Mouse (Mus musculus): ENCODE measurements around the gene Fry. TPM values are rescaled to one million over a fixed set of nuclear protein-coding genes. Genes with fewer than 3 reads are reported as not detected.

Gene Fry
- polyA plus RNA-seq, 1 experiment, result 10.1 TPM

DNA sequence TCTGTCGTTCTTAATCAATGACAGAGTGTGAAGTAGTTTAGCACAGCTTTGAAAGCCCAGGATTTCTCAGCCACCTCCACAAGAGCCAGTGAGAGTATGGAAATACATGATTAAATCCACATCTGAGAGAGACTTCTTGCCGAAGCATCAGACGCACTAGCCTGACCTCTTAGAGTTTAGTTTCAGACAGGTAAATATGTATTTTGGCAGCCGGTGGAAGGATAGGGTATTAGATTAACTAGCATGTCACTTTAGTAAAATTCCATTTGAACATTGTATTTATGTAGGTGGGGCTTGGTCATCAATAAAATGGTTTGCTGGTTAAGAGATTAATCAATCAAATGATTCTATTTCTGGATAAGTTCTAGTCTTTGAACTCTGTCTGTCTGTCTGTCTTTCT, 152.0 kb downstream of the Fry start:
- Histone ChIP-seq H3K27ac (ENCODE audit: insufficient read depth, low read depth, low read length) (no peak overlapping the region), H3K4me3 (ENCODE audit: insufficient read depth, low read length) (no peak overlapping the region), H3K4me1 (ENCODE audit: control insufficient read depth, insufficient read depth, low read length) (no peaks in the 10 kb centered on the region)
- TF ChIP-seq CTCF (IDR thresholded peaks at IDR 0.05; ENCODE audit: low read depth, low read length) (no peak), POLR2A (IDR thresholded peaks at IDR 0.05; ENCODE audit: borderline replicate concordance, low read depth, low read length) (no peak)

DNA sequence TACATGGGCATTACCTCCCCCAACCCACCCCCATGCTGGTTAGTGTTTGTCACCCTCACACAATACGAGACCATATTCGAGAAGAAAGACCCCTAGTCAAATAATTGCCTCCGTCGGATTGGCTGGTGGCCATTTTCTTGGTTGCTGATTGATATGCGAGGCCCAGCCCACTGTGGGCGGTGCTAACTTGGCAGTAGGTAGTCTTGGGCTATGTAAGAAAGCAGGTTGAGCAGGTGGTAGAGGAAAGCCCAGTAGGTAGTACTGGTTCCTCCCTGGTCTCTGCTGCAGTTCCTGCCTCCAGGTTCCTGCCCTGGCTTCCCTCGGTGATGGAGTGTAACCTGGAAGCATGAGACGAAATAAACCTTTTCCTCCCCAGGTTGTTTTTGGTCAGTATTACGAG, 153.7 kb downstream of the Fry start:
- Histone ChIP-seq H3K4me3 (ENCODE audit: insufficient read depth, low read length) (no peak overlapping the region), H3K27ac (ENCODE audit: insufficient read depth, low read depth, low read length) (no peak overlapping the region), H3K4me1 (ENCODE audit: control insufficient read depth, insufficient read depth, low read length) (peaks cover 3% of the 10 kb centered on the region; the same call in 1 of the 2 replicates)
- TF ChIP-seq POLR2A (IDR thresholded peaks at IDR 0.05; ENCODE audit: borderline replicate concordance, low read depth, low read length) (no peak), CTCF (IDR thresholded peaks at IDR 0.05; ENCODE audit: low read depth, low read length) (no peak)

- TF ChIP-seq CTCF (IDR thresholded peaks at IDR 0.05; ENCODE audit: low read depth, low read length), result no peak
- no peak for TF ChIP-seq POLR2A (IDR thresholded peaks at IDR 0.05; ENCODE audit: borderline replicate concordance, low read depth, low read length)
- Histone ChIP-seq H3K4me3 (ENCODE audit: insufficient read depth, low read length) (no peak overlapping the region), H3K27ac (ENCODE audit: insufficient read depth, low read depth, low read length) (no peak overlapping the region), H3K4me1 (ENCODE audit: control insufficient read depth, insufficient read depth, low read length) (peaks cover 3% of the 10 kb centered on the region; the same call in 1 of the 2 replicates)
Measured at GRCm38 (mm10) chr5:150275314-150275713, 156.9 kb downstream of the Fry start.

- Histone ChIP-seq H3K4me1 (ENCODE audit: control insufficient read depth, insufficient read depth, low read length) (peaks cover 3% of the 10 kb centered on the region; the same call in 1 of the 2 replicates), H3K4me3 (ENCODE audit: insufficient read depth, low read length) (no peak overlapping the region), H3K27ac (ENCODE audit: insufficient read depth, low read depth, low read length) (no peak overlapping the region)
- no peak for TF ChIP-seq POLR2A (IDR thresholded peaks at IDR 0.05; ENCODE audit: borderline replicate concordance, low read depth, low read length)
Measured at GRCm38 (mm10) chr5:150276611-150277010, 158.2 kb downstream of the Fry start.

GRCm38 (mm10) chr5:150279387-150279786, 160.9 kb downstream of the Fry start:
- Histone ChIP-seq H3K4me3 (ENCODE audit: insufficient read depth, low read length) (no peak overlapping the region), H3K27ac (ENCODE audit: insufficient read depth, low read depth, low read length) (no peak overlapping the region), H3K4me1 (ENCODE audit: control insufficient read depth, insufficient read depth, low read length) (peaks cover 3% of the 10 kb centered on the region; the same call in 1 of the 2 replicates)
- TF ChIP-seq CTCF (IDR thresholded peaks at IDR 0.05; ENCODE audit: low read depth, low read length) (no peak), POLR2A (IDR thresholded peaks at IDR 0.05; ENCODE audit: borderline replicate concordance, low read depth, low read length) (no peak)

DNA sequence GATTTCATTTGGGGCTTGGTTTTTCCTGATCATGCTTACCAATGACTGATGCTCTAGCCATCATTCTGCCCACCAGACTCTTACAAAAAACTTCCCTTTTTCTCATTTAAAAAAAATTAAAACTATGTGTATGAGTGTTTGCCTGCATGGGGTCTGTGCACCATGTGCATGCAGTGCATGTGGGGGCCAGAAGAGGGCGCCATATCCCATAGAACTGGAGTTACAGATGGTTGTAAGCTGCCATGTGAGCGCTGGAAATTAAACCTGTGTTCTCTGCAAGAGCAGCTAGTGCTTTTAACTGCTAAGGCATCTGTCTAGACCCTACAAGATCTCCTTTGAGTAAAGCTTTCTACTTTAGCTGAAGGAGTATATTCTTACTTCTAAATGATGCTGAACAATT, 162.6 kb downstream of the Fry start:
- Histone ChIP-seq H3K4me3 (ENCODE audit: insufficient read depth, low read length) (no peak overlapping the region), H3K27ac (ENCODE audit: insufficient read depth, low read depth, low read length) (no peak overlapping the region), H3K4me1 (ENCODE audit: control insufficient read depth, insufficient read depth, low read length) (peaks cover 3% of the 10 kb centered on the region; the same call in 1 of the 2 replicates)
- TF ChIP-seq CTCF (IDR thresholded peaks at IDR 0.05; ENCODE audit: low read depth, low read length) (peak; percentile 29; the same call in 1 of the 2 replicates), POLR2A (IDR thresholded peaks at IDR 0.05; ENCODE audit: borderline replicate concordance, low read depth, low read length) (no peak)

DNA sequence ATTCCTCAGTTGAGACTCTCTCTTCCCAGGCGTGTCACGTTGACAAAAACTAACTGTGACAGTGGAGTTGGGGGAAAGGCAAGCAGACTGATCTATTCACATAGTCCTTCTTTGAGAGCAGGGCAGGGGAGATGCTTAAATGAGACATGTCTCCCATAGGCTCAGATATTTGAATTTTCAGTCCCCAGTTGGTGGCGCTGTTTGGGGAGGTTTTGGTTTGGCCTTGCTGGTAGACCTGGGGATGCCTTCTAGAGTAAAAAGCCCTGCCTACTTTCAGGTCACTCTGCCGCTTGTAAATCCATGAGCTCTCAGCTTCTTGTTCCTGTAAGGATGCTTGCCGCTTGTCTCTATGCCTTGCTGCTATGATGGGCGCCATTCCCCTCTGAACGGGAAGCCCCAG, 163.6 kb downstream of the Fry start:
- TF ChIP-seq CTCF (IDR thresholded peaks at IDR 0.05; ENCODE audit: low read depth, low read length), result no peak
- TF ChIP-seq POLR2A (IDR thresholded peaks at IDR 0.05; ENCODE audit: borderline replicate concordance, low read depth, low read length), result no peak
- Histone ChIP-seq H3K4me1 (ENCODE audit: control insufficient read depth, insufficient read depth, low read length) (no peaks in the 10 kb centered on the region), H3K4me3 (ENCODE audit: insufficient read depth, low read length) (no peak overlapping the region), H3K27ac (ENCODE audit: insufficient read depth, low read depth, low read length) (no peak overlapping the region)

DNA sequence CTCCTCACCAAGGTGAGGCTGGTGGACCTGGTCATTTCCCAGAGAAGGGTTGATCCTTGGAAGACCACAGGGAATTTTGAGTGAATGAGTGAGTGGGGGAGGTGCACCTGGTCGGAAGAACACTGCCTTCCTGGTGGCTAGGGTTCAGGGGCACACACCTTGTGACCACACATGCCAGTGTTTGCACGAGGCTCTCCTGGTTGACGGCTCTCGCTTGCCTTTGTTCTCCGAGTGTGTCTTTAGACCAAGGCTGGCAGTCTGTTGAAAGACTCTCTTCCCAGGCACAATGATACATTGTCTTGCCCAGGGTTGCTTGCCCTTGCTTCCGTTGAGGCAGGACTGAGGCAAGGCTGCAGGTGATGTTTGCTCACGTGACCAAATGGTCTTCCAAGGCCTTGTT, 169.5 kb downstream of the Fry start:
- Histone ChIP-seq H3K27ac (ENCODE audit: insufficient read depth, low read depth, low read length) (no peak overlapping the region), H3K4me1 (ENCODE audit: control insufficient read depth, insufficient read depth, low read length) (no peaks in the 10 kb centered on the region), H3K4me3 (ENCODE audit: insufficient read depth, low read length) (no peak overlapping the region)
- TF ChIP-seq CTCF (IDR thresholded peaks at IDR 0.05; ENCODE audit: low read depth, low read length) (no peak), POLR2A (IDR thresholded peaks at IDR 0.05; ENCODE audit: borderline replicate concordance, low read depth, low read length) (no peak)

DNA sequence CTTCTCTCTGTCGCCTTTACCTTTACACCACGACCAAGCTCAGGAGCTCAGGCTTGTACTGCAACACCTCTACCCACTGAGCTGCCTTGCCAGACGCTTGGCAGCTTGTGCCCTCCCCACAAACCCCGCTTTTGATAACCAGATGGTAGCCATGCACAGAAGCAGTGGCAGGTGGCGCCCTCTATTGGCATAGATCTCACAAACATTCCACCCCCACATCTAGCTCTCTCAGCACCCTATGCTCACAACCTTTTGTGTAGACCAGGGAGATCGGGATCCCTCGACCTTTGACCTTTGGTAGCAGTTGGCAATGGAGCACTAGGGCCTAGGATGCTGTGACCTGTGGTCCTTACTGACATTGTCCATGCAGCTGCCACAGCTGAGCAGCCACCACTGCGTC, 171.2 kb downstream of the Fry start:
- Histone ChIP-seq H3K27ac (ENCODE audit: insufficient read depth, low read depth, low read length) (no peak overlapping the region), H3K4me3 (ENCODE audit: insufficient read depth, low read length) (no peak overlapping the region), H3K4me1 (ENCODE audit: control insufficient read depth, insufficient read depth, low read length) (no peaks in the 10 kb centered on the region)
- TF ChIP-seq CTCF (IDR thresholded peaks at IDR 0.05; ENCODE audit: low read depth, low read length) (0 out of 2 replicates have a peak, but pooled peaks have one; percentile 26), POLR2A (IDR thresholded peaks at IDR 0.05; ENCODE audit: borderline replicate concordance, low read depth, low read length) (no peak)

GRCm38 (mm10) chr5:150290494-150291199, 172.2 kb downstream of the Fry start:
- TF ChIP-seq POLR2A (IDR thresholded peaks at IDR 0.05; ENCODE audit: borderline replicate concordance, low read depth, low read length), result no peak
- TF ChIP-seq CTCF (IDR thresholded peaks at IDR 0.05; ENCODE audit: low read depth, low read length), result no peak
- Histone ChIP-seq H3K27ac (ENCODE audit: insufficient read depth, low read depth, low read length) (no peak overlapping the region), H3K4me3 (ENCODE audit: insufficient read depth, low read length) (no peak overlapping the region), H3K4me1 (ENCODE audit: control insufficient read depth, insufficient read depth, low read length) (no peaks in the 10 kb centered on the region)

All from bone marrow macrophage, adult 2 months (primary cell).